Mouse (Mus musculus) MEL (cell line): ENCODE measurements around the gene Blm. TPM values are rescaled to one million over a fixed set of nuclear protein-coding genes. Genes with fewer than 3 reads are reported as not detected.
A peak's percentile ranks its signal among the peaks of the same experiment; 100 is the strongest.

Source experiments
- DNase-seq: peaks from one replicate; pipeline ENCODE4 v3.0.0; 2011; ENCODE audit warnings: low read depth, low spot score
- H3K27ac ChIP-seq: 2 replicates; pipeline ENCODE4 v1.5.1; 2012; ENCODE audit warnings: low read depth, mild to moderate bottlenecking, control low read depth, low read length, moderate library complexity; ENCODE audit not compliant: control insufficient read depth
- H3K27me3 ChIP-seq, 2 experiments: fragments of 150-350 bp in 1 of 2; sonication (generic) in 1 of 2; 2 replicates each; pipeline ENCODE4 v1.6.1; 2012; ENCODE audit warnings: low read length in 2 of 2, mild to moderate bottlenecking in 2 of 2, improper control_type of control experiment in 1 of 2, moderate library complexity in 1 of 2; ENCODE audit not compliant: insufficient read depth in 2 of 2, control insufficient read depth in 1 of 2
- H3K36me3 ChIP-seq, 2 experiments: 2 replicates each; pipeline ENCODE4 v1.6.1; 2012 to 2014; ENCODE audit warnings: low read length in 2 of 2, improper control_type of control experiment in 1 of 2, inconsistent platforms in 1 of 2, mild to moderate bottlenecking in 1 of 2; ENCODE audit not compliant: insufficient read depth in 2 of 2, control insufficient read depth in 1 of 2
- H3K4me1 ChIP-seq, 2 experiments: fragments of 150-350 bp in 1 of 2; sonication (generic) in 1 of 2; 2 replicates each; pipeline ENCODE4 v1.6.1; 2012; ENCODE audit warnings: low read length in 2 of 2, improper control_type of control experiment in 1 of 2, mild to moderate bottlenecking in 1 of 2; ENCODE audit not compliant: insufficient read depth in 2 of 2, control insufficient read depth in 1 of 2
- H3K4me3 ChIP-seq, 2 experiments: fragments of 150-350 bp in 1 of 2; sonication (generic) in 1 of 2; 2 replicates each; pipeline ENCODE4 v1.5.1; 2012; ENCODE audit warnings: low read depth in 2 of 2, low read length in 2 of 2, mild to moderate bottlenecking in 2 of 2, moderate library complexity in 2 of 2, control low read depth in 1 of 2, improper control_type of control experiment in 1 of 2; ENCODE audit not compliant: control insufficient read depth in 1 of 2, insufficient read depth in 1 of 2
- H3K79me2 ChIP-seq: 2 replicates; pipeline ENCODE4 v1.6.1; 2012; ENCODE audit warnings: mild to moderate bottlenecking, low read length, moderate library complexity; ENCODE audit not compliant: control insufficient read depth, poor library complexity, insufficient read depth
- H3K9ac ChIP-seq: 2 replicates; pipeline ENCODE4 v1.6.1; 2012; ENCODE audit warnings: low read depth, mild to moderate bottlenecking, control low read depth, low read length, moderate library complexity; ENCODE audit not compliant: control insufficient read depth, poor library complexity, severe bottlenecking
- H3K9me3 ChIP-seq: fragments of 150-350 bp; sonication (generic); replicated peaks from 2 replicates; pipeline ENCODE4 v1.6.1; 2012; ENCODE audit warnings: mild to moderate bottlenecking, low read length, improper control_type of control experiment, moderate library complexity; ENCODE audit not compliant: insufficient read depth
- BHLHE40 ChIP-seq: IDR thresholded peaks from 2 replicates; pipeline ENCODE4 v1.6.1; 2012; ENCODE audit warnings: low read depth, mild to moderate bottlenecking, inconsistent platforms, low read length, improper control_type of control experiment, borderline replicate concordance
- CHD1 ChIP-seq: IDR thresholded peaks from 2 replicates; pipeline ENCODE4 v1.6.1; 2012; ENCODE audit warnings: low read depth, mild to moderate bottlenecking, inconsistent platforms, low read length, improper control_type of control experiment
- CTCF ChIP-seq, 3 experiments: IDR thresholded peaks in 2 of 3; conservative IDR thresholded peaks in 1 of 3; 2 replicates each; pipeline ENCODE4 v1.5.1; 2011 to 2012; ENCODE audit warnings: low read length in 3 of 3, low read depth in 2 of 3, mild to moderate bottlenecking in 2 of 3, improper control_type of control experiment in 1 of 3, inconsistent platforms in 1 of 3, mixed read lengths in 1 of 3, moderate library complexity in 1 of 3; ENCODE audit not compliant: control insufficient read depth in 1 of 3, insufficient read depth in 1 of 3, poor library complexity in 1 of 3, severe bottlenecking in 1 of 3
- ELF1 ChIP-seq: IDR thresholded peaks from 2 replicates; pipeline ENCODE4 v1.6.1; 2014; ENCODE audit warnings: low read depth, mild to moderate bottlenecking, inconsistent platforms, low read length, improper control_type of control experiment, moderate library complexity
- EP300 ChIP-seq, 2 experiments: IDR thresholded peaks; 2 replicates each; pipeline ENCODE4 v1.6.1; 2011; ENCODE audit warnings: improper control_type of control experiment in 2 of 2, low read length in 2 of 2, low read depth in 1 of 2, mild to moderate bottlenecking in 1 of 2
- ETS1 ChIP-seq: IDR thresholded peaks from 2 replicates; pipeline ENCODE4 v1.6.1; 2012; ENCODE audit warnings: low read depth, mild to moderate bottlenecking, inconsistent platforms, low read length, improper control_type of control experiment, moderate library complexity
- GABPA ChIP-seq: IDR thresholded peaks from 2 replicates; pipeline ENCODE4 v1.6.1; 2012; ENCODE audit warnings: low read depth, mild to moderate bottlenecking, inconsistent platforms, low read length, improper control_type of control experiment, moderate library complexity
- HCFC1 ChIP-seq: IDR thresholded peaks from 2 replicates; pipeline ENCODE4 v1.6.1; 2012; ENCODE audit warnings: low read depth, mild to moderate bottlenecking, inconsistent platforms, low read length, improper control_type of control experiment, moderate library complexity
- MAX ChIP-seq: IDR thresholded peaks from 2 replicates; pipeline ENCODE4 v1.6.1; 2011; ENCODE audit warnings: low read length, improper control_type of control experiment
- MAZ ChIP-seq: IDR thresholded peaks from 2 replicates; pipeline ENCODE4 v1.6.1; 2012; ENCODE audit warnings: low read depth, mild to moderate bottlenecking, inconsistent platforms, low read length, improper control_type of control experiment
- MYB ChIP-seq: IDR thresholded peaks from 2 replicates; pipeline ENCODE4 v1.6.1; 2011; ENCODE audit warnings: mild to moderate bottlenecking, low read depth, low read length, improper control_type of control experiment
- NELFE ChIP-seq: IDR thresholded peaks from 2 replicates; pipeline ENCODE4 v1.6.1; 2011; ENCODE audit warnings: low read depth, low read length, improper control_type of control experiment
- NRF1 ChIP-seq: IDR thresholded peaks from 2 replicates; pipeline ENCODE4 v1.6.1; 2014; ENCODE audit warnings: low read depth, mild to moderate bottlenecking, inconsistent platforms, low read length, improper control_type of control experiment, moderate library complexity; ENCODE audit not compliant: poor library complexity, insufficient read depth, severe bottlenecking
- POLR2AphosphoS2 ChIP-seq: IDR thresholded peaks from 2 replicates; pipeline ENCODE4 v1.6.1; 2011; ENCODE audit warnings: low read length, improper control_type of control experiment
- RAD21 ChIP-seq: IDR thresholded peaks from 2 replicates; pipeline ENCODE4 v1.6.1; 2011; ENCODE audit warnings: mild to moderate bottlenecking, low read depth, low read length, improper control_type of control experiment
- RCOR1 ChIP-seq: IDR thresholded peaks from 2 replicates; pipeline ENCODE4 v1.6.1; 2012; ENCODE audit warnings: low read depth, mild to moderate bottlenecking, inconsistent platforms, low read length, improper control_type of control experiment
- SMC3 ChIP-seq: IDR thresholded peaks from 2 replicates; pipeline ENCODE4 v1.6.1; 2011; ENCODE audit warnings: low read depth, low read length, improper control_type of control experiment
- UBTF ChIP-seq: IDR thresholded peaks from 2 replicates; pipeline ENCODE4 v1.6.1; 2012; ENCODE audit warnings: low read depth, mild to moderate bottlenecking, inconsistent platforms, low read length, improper control_type of control experiment, moderate library complexity, borderline replicate concordance; ENCODE audit not compliant: insufficient read depth
- USF1 ChIP-seq: IDR thresholded peaks from 2 replicates; pipeline ENCODE4 v1.6.1; 2014; ENCODE audit warnings: low read depth, mild to moderate bottlenecking, inconsistent platforms, low read length, improper control_type of control experiment, moderate library complexity
- ZC3H11A ChIP-seq: IDR thresholded peaks from 2 replicates; pipeline ENCODE4 v1.6.1; 2012; ENCODE audit warnings: low read depth, mild to moderate bottlenecking, inconsistent platforms, low read length, improper control_type of control experiment
- polyA plus RNA-seq, 2 experiments: library from polyadenylated mRNA; stranded (reverse) in 1 of 2; unstranded in 1 of 2; fragments of >175 nt in 1 of 2; fragments of >200 nt in 1 of 2; gene quantifications; 2 replicates each; pipeline versions ENCODE4 v1.2.1 to v1.2.4; 2012; ENCODE audit warnings: low replicate concordance in 2 of 2, low read depth in 1 of 2; ENCODE audit not compliant: insufficient read length in 2 of 2, insufficient read depth in 1 of 2, missing spikeins in 1 of 2
- total RNA-seq: library from RNA; depleted of rRNA; stranded (reverse); fragments of 300-350 nt; gene quantifications from 2 replicates; pipeline ENCODE4 v1.2.3, GENCODE M21; 2012

Blm gene
- total and polyA plus RNA-seq, 3 experiments: 28.5 to 83.8 (median 52.0) TPM

GRCm38 (mm10) chr7:80439032-80439760 is 95.7 kb downstream of the Blm start:
- H3K4me1 ChIP-seq: peaks cover 14 to 46% of the 10 kb centered on the region in 2 experiments
- H3K4me3 ChIP-seq: no peak overlapping the region
- no peaks in the 10 kb centered on the region for H3K9me3 ChIP-seq
- H3K27ac ChIP-seq: no peak overlapping the region
- H3K36me3 ChIP-seq: peaks cover 0 to 26% of the 10 kb centered on the region in 2 experiments; a peak in 2 of 4 replicates
- TF ChIP-seq MAZ: no peak
- TF ChIP-seq RAD21: no peak
- no peak for TF ChIP-seq USF1
- no peak for TF ChIP-seq CHD1
- TF ChIP-seq RCOR1: no peak
- TF ChIP-seq NRF1: no peak
- TF ChIP-seq CTCF (IDR thresholded peaks at IDR 0.05 in 2 of 3, conservative IDR thresholded peaks at IDR 0.05 in 1 of 3; ENCODE audit: control insufficient read depth in 1 of 3, insufficient read depth in 1 of 3, low read depth in 2 of 3, low read length in 3 of 3, poor library complexity in 1 of 3, severe bottlenecking in 1 of 3): no peak
- no peak for TF ChIP-seq NELFE
- no peak for TF ChIP-seq HCFC1
- no peak for TF ChIP-seq BHLHE40
- no peak for TF ChIP-seq GABPA
- no peak for TF ChIP-seq ETS1
- TF ChIP-seq SMC3: no peak
- no peak for TF ChIP-seq POLR2AphosphoS2
- no peak for TF ChIP-seq ELF1
- no peak for TF ChIP-seq ZC3H11A
- no peak for TF ChIP-seq MYB
- no peak for TF ChIP-seq UBTF
- TF ChIP-seq MAX: no peak
- H3K27me3 ChIP-seq: no peaks in the 10 kb centered on the region
- H3K79me2 ChIP-seq: peaks cover 7% of the 10 kb centered on the region
- DNase-seq: no peak
- no peak overlapping the region for H3K9ac ChIP-seq

DNA sequence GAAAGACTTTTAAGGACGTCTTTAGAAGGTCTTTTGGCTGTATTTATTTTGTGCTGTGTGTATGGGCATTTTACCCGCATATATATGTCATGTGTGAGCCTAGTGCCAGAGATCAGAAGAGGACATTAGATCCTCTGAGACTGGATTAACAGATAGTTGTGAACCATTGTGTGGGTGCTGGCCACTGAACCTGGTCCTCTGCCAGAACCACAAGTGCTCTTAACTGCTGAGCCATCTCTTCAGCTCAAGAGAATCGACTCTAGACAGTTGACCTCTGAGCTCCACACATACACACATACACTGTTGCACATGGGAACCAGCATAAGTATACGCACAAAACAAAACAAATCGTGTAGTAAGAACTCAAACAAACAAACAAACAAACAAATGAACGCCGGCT is 98.3 kb downstream of the Blm start:
- no peak overlapping the region for H3K27ac ChIP-seq
- no peak for DNase-seq
- H3K9ac ChIP-seq: no peak overlapping the region

More for the DNA sequence above, 98.3 kb downstream of the Blm start:
- TF ChIP-seq EP300 (IDR thresholded peaks at IDR 0.05; ENCODE audit: low read depth in 1 of 2, low read length in 2 of 2): peak; percentile 39 to 46; a peak in 2 of 4 replicates
- no peak for TF ChIP-seq RCOR1
- no peak for TF ChIP-seq SMC3
- TF ChIP-seq ELF1: no peak
- Histone ChIP-seq H3K4me3 (no peak overlapping the region), H3K79me2 (no peaks in the 10 kb centered on the region), H3K27me3 (no peaks in the 10 kb centered on the region), H3K4me1 (peaks cover 14 to 31% of the 10 kb centered on the region in 2 experiments), H3K9me3 (no peaks in the 10 kb centered on the region), H3K36me3 (peaks cover 0 to 18% of the 10 kb centered on the region in 2 experiments; a peak in 2 of 4 replicates)
